Mouse (Mus musculus) spleen, adult 2 months (tissue): Measurements from ENCODE around the gene Ccdc125.

ENCODE experiments used
- CTCF ChIP-seq: fragments of 200-500 bp; IDR thresholded peaks from 2 replicates; pipeline ENCODE4 v1.5.1; 2011; ENCODE audit warnings: mild to moderate bottlenecking, inconsistent platforms; ENCODE audit not compliant: insufficient read depth, insufficient read length, insufficient replicate concordance; ENCODE audit errors: extremely low read depth
- POLR2A ChIP-seq: fragments of 200-500 bp; IDR thresholded peaks from 2 replicates; pipeline ENCODE4 v1.6.1; 2011; ENCODE audit warnings: low read depth, low read length, inconsistent platforms

- TF ChIP-seq POLR2A (no peak), CTCF (no peak)
Measured at GRCm38 (mm10) chr13:100746090-100746489, 76.6 kb downstream of the Ccdc125 start.
